Mouse (Mus musculus) T-cell, adult 2 months (primary cell): ENCODE results near the gene Camkk1.
A peak's percentile ranks its signal among the peaks of the same experiment; 100 is the strongest.

Source experiments
- DNase-seq: peaks from one replicate; pipeline ENCODE4 v3.0.0; 2022; ENCODE audit warnings: low spot score

Camkk1 gene

DNA sequence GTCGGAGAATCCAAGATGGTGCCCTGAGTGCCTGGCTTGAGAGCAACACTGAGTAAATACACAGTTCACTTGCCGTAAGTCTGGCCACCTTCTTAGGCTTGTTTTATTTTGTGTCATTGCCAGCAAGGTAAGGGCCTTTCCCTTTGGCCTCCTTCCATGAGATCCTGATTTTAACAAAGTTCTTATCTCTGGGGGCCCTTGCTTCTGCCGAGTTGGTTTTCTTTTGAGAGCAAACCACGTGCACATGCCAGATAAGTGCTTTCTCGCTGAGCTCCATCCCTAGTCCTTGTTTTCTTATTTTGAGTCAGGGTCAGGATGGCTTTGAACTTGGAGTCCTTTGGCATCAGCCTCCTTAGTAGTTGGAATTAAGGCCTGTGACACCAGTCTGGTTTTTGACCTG, 38.9 kb downstream of the Camkk1 start:
- no peak for DNase-seq

DNA sequence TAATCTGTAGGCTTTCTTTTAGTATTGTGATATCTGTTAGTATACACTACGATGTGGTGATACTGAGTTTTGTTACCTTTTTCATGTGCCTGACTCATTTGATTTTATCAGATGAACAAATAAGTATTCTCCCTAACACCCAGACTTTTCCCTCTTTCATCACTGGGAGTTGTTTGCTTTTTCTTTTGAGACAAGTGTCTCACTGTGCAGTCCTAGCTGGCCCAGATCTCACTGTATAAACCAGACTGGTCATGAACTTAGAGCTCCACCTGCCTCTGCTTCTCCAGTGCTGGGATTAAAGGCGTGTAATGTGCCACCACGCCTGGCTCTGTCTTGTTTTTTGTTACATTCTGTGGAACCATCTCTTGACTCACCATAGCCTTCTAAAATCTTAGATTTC, 40.8 kb downstream of the Camkk1 start:
- no peak for DNase-seq

DNA sequence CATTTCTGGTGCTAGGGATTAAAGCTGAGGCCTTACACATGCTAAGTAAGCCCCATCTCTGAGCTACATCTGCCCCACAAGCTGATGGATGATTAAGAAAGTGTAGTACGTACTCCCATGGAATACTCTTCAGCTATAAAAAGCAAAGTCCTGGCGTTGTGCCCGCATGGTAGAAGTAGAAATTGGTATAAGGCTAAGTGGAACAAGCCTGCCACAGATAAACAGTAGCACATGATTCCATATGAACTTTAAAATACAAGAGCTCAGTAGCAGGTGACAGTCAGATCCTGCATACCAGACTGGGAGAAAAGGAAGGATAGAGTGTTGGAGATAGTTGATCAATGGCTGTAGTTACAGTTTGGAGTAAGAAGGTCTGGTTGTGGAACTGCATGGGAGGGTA, 42.6 kb downstream of the Camkk1 start:
- DNase-seq: no peak

DNA sequence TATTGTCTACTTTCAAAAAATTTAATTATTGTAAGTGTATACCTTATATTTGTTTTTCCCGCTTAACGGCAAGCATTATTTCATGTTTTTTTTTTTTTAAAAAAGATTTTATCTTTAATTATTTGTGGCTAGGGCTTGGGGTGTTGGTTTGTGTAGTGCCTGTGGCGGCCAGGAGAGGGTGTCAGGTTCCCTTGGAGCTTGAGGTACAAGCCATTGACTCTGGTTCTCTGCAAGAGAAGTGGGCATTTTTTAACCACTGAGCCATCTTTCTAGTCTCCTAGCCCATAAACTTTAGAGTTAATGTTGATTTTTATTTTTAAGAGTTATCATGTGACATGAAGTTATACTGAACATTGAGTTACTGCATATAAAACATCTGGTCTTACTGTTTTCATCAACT, 53.0 kb downstream of the Camkk1 start:
- DNase-seq: peak; percentile 51

DNA sequence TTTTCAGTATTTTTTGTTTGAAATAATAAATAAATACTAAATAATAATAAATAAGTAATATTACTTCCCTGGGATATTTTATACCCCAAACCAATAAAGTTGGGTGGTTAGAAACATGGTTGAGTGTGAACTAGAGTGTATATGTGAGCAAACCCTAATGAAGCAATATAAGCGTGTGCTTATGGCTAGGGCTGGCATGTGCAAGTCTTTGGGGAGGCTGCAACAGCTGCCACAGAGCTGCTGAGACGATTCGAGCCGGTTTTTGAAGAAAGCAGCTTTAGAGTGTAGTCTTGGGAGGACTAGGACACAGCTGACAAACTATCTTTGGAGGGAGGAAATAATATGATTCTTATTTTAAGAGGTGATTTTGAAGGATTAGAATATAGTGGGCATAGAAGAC, 57.5 kb downstream of the Camkk1 start:
- DNase-seq: no peak

DNA sequence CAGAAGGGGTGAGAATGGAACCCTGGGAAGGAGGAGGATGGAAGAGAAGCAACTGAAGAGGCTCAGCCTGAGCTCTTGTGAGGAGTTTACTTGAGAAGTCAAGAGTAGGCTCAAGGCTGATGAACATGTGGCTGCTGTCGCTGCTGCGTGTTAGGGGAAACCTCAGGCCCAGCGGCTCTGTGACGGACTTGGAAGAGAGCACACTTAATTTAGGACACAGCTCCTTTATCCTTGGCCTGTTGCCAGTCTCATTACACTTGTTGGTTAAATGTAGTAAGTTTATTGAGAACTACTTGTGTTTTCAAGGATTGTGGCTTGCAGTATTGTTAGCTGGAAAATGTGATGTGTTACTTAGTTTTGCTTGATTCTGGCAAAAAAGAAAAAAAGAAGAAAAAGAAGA, 57.9 kb downstream of the Camkk1 start:
- no peak for DNase-seq

DNA sequence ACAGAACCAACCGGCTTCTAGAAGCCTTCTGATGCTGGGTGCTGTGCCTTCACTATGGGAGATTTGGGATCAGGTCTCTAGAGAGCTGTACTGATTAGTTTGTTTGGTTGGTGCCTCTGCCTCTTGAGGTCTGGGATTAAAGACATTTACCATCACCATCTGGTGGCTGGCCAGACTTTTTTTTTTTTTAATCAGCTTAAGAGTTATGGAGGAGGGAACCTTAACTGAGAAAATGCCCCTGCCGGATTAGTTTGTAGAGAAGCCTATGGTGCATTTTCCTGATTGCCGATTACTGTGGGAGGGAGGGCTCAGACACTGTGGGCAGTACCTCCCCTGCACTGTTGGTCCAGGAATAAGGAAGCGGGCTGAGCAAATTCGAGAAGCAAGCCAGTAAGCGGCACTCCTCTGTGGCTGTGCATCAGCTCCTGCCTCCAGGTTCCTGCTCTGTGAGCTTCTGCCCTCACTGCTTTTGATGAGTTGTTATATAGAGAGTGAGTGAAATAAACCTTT, 58.5 kb downstream of the Camkk1 start:
- DNase-seq: no peak

DNA sequence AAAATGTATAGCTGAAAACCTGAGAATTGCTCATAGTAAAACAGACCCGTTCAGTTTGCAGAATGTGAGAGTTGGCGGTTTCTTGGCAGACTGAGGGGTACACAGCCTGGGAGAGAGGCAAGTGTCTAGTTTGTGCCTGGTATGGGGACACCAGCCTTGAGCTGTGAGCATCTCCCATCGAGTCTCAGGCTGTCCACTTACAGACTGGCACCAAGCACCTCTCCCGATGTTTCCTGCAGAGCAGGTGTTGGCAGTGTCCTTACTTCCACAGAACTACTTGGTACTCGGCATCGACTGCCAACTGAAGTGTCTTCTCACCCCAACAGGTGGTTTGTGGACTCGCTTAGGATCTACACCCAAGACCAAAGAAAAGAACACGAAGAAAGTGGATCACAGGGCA, 59.8 kb downstream of the Camkk1 start:
- DNase-seq: no peak

DNA sequence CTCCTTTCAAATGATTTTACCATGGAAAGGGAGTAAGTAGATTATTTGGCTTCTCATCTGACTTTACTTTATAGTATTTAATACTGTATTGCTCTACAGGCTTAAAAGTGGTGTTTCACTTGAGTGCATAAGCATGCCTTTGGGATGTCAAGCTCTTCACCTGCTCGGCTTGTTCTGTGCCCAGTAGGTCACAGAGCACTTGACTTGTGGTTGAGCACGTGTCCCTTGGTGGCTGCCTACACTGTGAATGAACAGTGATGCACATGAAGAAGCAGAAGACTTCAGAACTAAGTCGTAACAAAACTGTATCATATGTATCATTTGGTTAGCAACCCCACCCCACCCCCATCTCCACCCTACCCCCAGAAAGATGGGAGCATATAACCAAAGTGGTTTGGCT, 61.5 kb downstream of the Camkk1 start:
- no peak for DNase-seq

DNA sequence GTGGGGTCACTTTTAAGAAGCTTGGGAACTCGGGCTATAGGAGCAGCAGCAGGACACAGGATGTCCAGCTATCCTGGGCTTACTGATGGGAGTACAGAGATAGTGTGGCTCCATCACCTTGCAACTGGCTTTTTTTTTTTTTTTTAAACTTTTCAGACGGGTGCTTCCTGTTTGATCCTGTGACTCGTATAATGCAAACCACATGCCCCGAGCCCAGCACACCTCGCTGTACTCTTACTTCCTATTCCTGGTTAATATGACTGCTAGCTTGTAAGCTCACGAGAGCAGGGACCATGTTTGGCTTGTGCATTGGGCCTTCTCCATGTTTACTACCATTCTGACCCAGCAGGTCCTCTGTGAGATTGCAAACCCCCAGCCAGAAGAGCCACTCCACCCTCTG, 65.5 kb downstream of the Camkk1 start:
- DNase-seq: peak; percentile 59

DNA sequence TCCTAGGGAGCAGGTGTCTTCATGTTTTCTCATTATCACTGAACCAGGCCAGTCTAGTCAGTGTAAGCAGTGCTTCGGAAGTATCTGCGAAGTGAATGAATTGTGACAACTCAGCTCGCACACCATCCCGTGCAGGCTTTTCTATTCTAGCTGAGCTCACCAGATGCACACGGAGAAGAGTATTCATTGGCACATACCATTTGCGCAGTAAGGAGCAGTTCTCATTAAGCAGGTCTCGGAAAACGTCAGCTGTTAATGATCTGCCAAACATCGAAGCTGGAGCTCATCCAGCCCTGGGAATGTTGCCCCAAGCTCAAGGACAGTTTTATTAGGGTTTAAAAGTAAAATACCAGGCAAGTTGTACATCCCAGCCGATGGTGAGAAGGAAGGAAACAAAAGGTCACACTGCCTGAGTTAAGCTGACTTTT, 66.0 kb downstream of the Camkk1 start:
- no peak for DNase-seq

DNA sequence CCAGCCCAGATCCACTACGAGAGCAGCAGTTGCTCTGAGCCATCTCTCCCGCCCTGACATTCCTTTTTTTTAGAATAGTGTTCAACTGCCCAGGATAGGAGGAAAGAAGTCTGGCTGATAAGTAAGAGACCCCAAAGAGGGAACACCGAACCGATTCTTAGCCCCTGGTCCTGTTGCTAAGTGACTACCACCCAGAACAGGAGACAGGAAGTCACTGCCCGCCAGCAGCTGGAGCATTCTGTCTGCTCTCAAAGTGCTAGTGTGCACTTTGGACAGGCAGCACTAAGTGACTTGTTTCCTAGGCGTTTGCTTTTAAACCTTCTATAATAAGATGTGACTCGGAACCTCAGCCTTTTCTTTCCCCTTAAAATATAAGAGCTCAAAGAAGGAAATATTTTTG, 66.6 kb downstream of the Camkk1 start:
- DNase-seq: no peak

DNA sequence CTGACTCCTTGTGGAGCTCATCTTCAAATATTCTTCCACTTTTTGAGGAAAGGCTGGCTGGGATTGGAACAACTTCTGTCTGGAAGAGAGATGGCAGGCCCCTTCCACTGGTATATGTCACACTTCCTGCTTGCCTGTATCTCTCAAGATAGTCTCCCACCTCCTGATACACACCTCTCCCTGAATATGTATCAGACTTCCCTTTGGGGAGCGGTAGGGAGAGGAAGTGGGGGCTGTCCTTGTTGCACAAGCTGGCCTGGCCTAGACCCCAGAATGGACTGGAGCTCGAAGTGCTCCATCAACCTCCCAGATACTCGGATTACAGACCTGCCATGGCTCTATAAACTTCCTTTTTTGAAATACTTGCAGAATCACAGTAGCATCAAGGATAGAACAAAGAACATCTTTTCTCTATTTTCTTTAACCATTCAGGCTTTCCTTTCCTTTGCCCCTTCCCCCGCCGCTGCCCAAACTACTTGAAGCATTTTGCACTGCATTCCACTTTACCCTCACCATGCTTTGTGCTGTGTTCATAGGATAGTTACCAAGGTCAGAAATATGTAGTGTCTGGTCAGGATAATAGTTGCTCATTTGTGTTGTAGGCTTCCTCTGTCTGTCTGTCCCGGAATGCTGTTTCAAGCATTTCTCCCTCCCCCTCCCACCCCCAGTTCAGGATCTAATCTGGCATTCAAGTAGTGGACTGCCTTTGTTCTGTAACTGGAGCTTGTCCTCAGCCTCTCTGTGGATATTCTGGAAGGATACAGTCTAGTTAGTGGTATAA, 69.1 kb downstream of the Camkk1 start:
- no peak for DNase-seq

DNA sequence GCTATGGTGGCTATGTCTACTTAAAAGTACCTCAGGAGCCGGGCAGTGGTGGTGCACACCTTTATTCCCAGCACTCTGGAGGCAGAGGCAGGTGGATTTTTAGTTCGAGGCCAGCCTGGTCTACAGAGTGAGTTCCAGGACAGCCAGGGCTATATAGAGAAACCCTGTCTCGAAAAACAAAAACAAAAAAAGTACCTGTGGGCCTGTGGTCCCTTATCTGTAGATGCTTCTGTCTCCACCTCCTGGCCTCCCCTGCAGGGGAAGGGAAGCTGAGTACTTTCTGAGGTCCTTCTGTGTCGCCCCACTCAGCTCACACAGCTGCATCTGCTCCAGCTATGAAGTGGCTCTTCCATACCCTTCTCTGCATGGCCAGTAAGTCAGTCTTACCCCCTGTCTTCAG, 71.5 kb downstream of the Camkk1 start, which contains the start of gene Itgae:
Itgae (plus strand) TSS at position 301 of the 400 bp plus-strand sequence.
- no peak for DNase-seq

DNA sequence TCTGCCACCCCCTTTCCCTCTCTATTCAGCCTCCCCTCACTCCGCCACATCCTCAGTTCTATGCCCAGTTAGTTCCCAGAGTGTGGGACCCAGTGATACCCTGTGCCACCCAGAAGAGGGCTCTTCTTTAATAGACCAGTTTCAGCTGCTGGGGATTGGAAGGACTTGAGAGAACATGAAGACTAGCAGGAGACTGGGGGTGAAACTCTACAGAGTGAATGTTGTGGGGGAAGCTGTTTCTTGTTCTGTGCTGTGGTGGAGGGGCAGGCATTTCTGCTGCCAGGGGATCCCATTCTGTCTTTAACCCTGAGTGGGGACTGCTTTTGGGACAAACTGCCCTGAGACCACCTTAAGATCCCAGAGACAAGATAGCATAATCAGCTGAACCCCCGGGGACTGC, 72.0 kb downstream of the Camkk1 start:
- no peak for DNase-seq
